Mouse (Mus musculus) heart, postnatal 10 days (tissue): ENCODE data around the gene Rnf141. TPM values are rescaled to one million over a fixed set of nuclear protein-coding genes. Genes with fewer than 3 reads are reported as not detected.
A peak's percentile ranks its signal among the peaks of the same experiment; 100 is the strongest.

Experiments used
- DNase-seq, 2 experiments: peaks; one replicate each; pipeline ENCODE4 v3.0.0; 2021
- intact Hi-C: fragments of 180-260 bp; cut with DNase I; formaldehyde crosslinking; loops from one replicate; pipeline ENCODE4 v1.15.1; 2025
- total RNA-seq, 2 experiments: library from RNA; stranded (reverse); gene quantifications; 2 replicates each; pipeline ENCODE4 v1.2.3; 2021

The Rnf141 gene
- total RNA-seq, 2 experiments from 2014 or later, result 50.4 to 51.2 TPM

- intact Hi-C loops, result no loop called here
- no peak for DNase-seq
These were observed 9.7 kb downstream of the Rnf141 start for GRCm38 (mm10) chr7:110834522-110834921.

GRCm38 (mm10) chr7:110834018-110834417 lies 10.2 kb downstream of the Rnf141 start:
- intact Hi-C loops, result no loop called here
- DNase-seq, result no peak

- no peak for DNase-seq
- intact Hi-C loops, result no loop called here
These were observed 11.2 kb downstream of the Rnf141 start for GRCm38 (mm10) chr7:110833024-110833423.

GRCm38 (mm10) chr7:110823995-110824953 lies 20.0 kb downstream of the Rnf141 start:
- no peak for DNase-seq
- intact Hi-C loops, result no loop called here

- DNase-seq, result no peak
- intact Hi-C loops, result no loop called here
These were observed 20.7 kb downstream of the Rnf141 start for GRCm38 (mm10) chr7:110823593-110823992.

- intact Hi-C loops, result no loop called here
- DNase-seq, result no peak
These were observed 21.2 kb downstream of the Rnf141 start for GRCm38 (mm10) chr7:110823076-110823475.

GRCm38 (mm10) chr7:110822055-110822454 lies 22.2 kb downstream of the Rnf141 start:
- intact Hi-C loops, result no loop called here
- DNase-seq, result no peak

GRCm38 (mm10) chr7:110821653-110822052 lies 22.6 kb downstream of the Rnf141 start:
- peak; percentile 61 to 75 for DNase-seq
- intact Hi-C loops, result no loop called here

GRCm38 (mm10) chr7:110821068-110821467 lies 23.2 kb downstream of the Rnf141 start:
- intact Hi-C loops, result no loop called here
- DNase-seq, result peak; percentile 43 to 45

- no peak for DNase-seq
- intact Hi-C loops, result no loop called here
These were observed 25.4 kb downstream of the Rnf141 start for GRCm38 (mm10) chr7:110818787-110819350.

GRCm38 (mm10) chr7:110818206-110818605 lies 26.1 kb downstream of the Rnf141 start:
- DNase-seq, result peak; percentile 57 to 64
- intact Hi-C loops, result no loop called here

GRCm38 (mm10) chr7:110816037-110816436 lies 28.2 kb downstream of the Rnf141 start:
- intact Hi-C loops, result loop anchor here (1.0 kb wide), 2 partner anchors 114 to 199 kb away; no protein-coding TSS in a partner anchor
- DNase-seq, result peak; percentile 72 to 76

- intact Hi-C loops, result no loop called here
- DNase-seq, result no peak
These were observed 30.3 kb downstream of the Rnf141 start for GRCm38 (mm10) chr7:110813983-110814382.

- intact Hi-C loops, result no loop called here
- peak in 1 of 2 experiments; percentile 36 for DNase-seq
These were observed 32.7 kb downstream of the Rnf141 start for GRCm38 (mm10) chr7:110811529-110811928.

- peak in 1 of 2 experiments; percentile 42 for DNase-seq
- intact Hi-C loops, result no loop called here
These were observed 33.3 kb downstream of the Rnf141 start for GRCm38 (mm10) chr7:110810995-110811394.

GRCm38 (mm10) chr7:110809585-110810557 lies 34.4 kb downstream of the Rnf141 start:
- DNase-seq, result peak; percentile 54 to 57
- intact Hi-C loops, result no loop called here

- intact Hi-C loops, result no loop called here
These were observed 35.3 kb downstream of the Rnf141 start for GRCm38 (mm10) chr7:110808962-110809361.

GRCm38 (mm10) chr7:110807460-110808030 lies 36.7 kb downstream of the Rnf141 start:
- no peak for DNase-seq

More at GRCm38 (mm10) chr7:110808962-110809361, 35.3 kb downstream of the Rnf141 start:
- DNase-seq, result peak in 1 of 2 experiments; percentile 47

GRCm38 (mm10) chr7:110804266-110804665 lies 40.0 kb downstream of the Rnf141 start:
- peak; percentile 57 to 69 for DNase-seq

More at GRCm38 (mm10) chr7:110807460-110808030, 36.7 kb downstream of the Rnf141 start:
- intact Hi-C loops, result no loop called here

GRCm38 (mm10) chr7:110803131-110803530 lies 41.1 kb downstream of the Rnf141 start:
- no peak for DNase-seq
- intact Hi-C loops, result loop anchor here (5.0 kb wide), 2 partner anchors 156 to 516 kb away; no protein-coding TSS in a partner anchor

More at GRCm38 (mm10) chr7:110804266-110804665, 40.0 kb downstream of the Rnf141 start:
- intact Hi-C loops, result loop anchor here (5.0 kb wide), 2 partner anchors 157 to 517 kb away; no protein-coding TSS in a partner anchor
